Mouse (Mus musculus) naive thymus-derived CD4-positive, alpha-beta T cell, adult 2 months (primary cell): ENCODE results near the gene Ugcg.

Experiments
- DNase-seq: peaks from one replicate; pipeline ENCODE4 v3.0.0-alpha.2; 2011; ENCODE audit warnings: low read depth

Gene Ugcg

GRCm38 (mm10) chr4:59188802-59189545 lies at the start of gene Ugcg:
Gene Ugcg (plus strand): TSS chr4:59189257.
- peak; percentile 84 for DNase-seq

- DNase-seq: no peak
These were observed 40.0 kb upstream of the Ugcg start for GRCm38 (mm10) chr4:59149043-59149442.

- no peak for DNase-seq
These were observed 38.1 kb upstream of the Ugcg start for GRCm38 (mm10) chr4:59150907-59151306.

- DNase-seq: no peak
These were observed 37.1 kb upstream of the Ugcg start for GRCm38 (mm10) chr4:59151953-59152352.

GRCm38 (mm10) chr4:59156897-59157592 lies 32.0 kb upstream of the Ugcg start:
- peak; percentile 53 for DNase-seq

GRCm38 (mm10) chr4:59157654-59158053 lies 31.4 kb upstream of the Ugcg start:
- DNase-seq: no peak

GRCm38 (mm10) chr4:59160289-59160688 lies 28.8 kb upstream of the Ugcg start:
- DNase-seq: no peak

- DNase-seq: no peak
These were observed 27.9 kb upstream of the Ugcg start for GRCm38 (mm10) chr4:59160959-59161670.

GRCm38 (mm10) chr4:59164034-59164433 lies 25.0 kb upstream of the Ugcg start:
- no peak for DNase-seq

- DNase-seq: peak; percentile 80
These were observed 21.7 kb upstream of the Ugcg start for GRCm38 (mm10) chr4:59167251-59167847.

- peak; percentile 55 for DNase-seq
These were observed 19.1 kb upstream of the Ugcg start for GRCm38 (mm10) chr4:59169981-59170380.

GRCm38 (mm10) chr4:59172616-59173015 lies 16.4 kb upstream of the Ugcg start:
- no peak for DNase-seq

GRCm38 (mm10) chr4:59173181-59173922 lies 15.7 kb upstream of the Ugcg start:
- DNase-seq: no peak

- no peak for DNase-seq
These were observed 14.1 kb upstream of the Ugcg start for GRCm38 (mm10) chr4:59175003-59175402.

GRCm38 (mm10) chr4:59175929-59176328 lies 13.1 kb upstream of the Ugcg start:
- no peak for DNase-seq

GRCm38 (mm10) chr4:59177566-59177965 lies 11.5 kb upstream of the Ugcg start:
- DNase-seq: no peak

GRCm38 (mm10) chr4:59181320-59182271 lies 7.5 kb upstream of the Ugcg start:
- no peak for DNase-seq

GRCm38 (mm10) chr4:59185671-59186070 lies 3.4 kb upstream of the Ugcg start:
- no peak for DNase-seq

- peak; percentile 80 for DNase-seq
These were observed 1.8 kb upstream of the Ugcg start for GRCm38 (mm10) chr4:59187289-59187688.

- no peak for DNase-seq
These were observed 619 bp upstream of the Ugcg start for GRCm38 (mm10) chr4:59188474-59188801.
